Mouse (Mus musculus) subcutaneous adipose tissue, adult 2 months (tissue): Measurements from ENCODE around the gene Phf3. TPM values are rescaled to one million over a fixed set of nuclear protein-coding genes. Genes with fewer than 3 reads are reported as not detected.

Experiments
- polyA plus RNA-seq: library from polyadenylated mRNA; depleted of rRNA; stranded (reverse); fragments of >200 nt; gene quantifications from 2 replicates; pipeline ENCODE4 v1.2.3, GENCODE M21; 2012; ENCODE audit warnings: low replicate concordance; rRNA removed

Phf3 gene
- polyA plus RNA-seq, result 13.9 and 31.6 TPM in 2 replicates

GRCm38 (mm10) chr1:30873541-30874260, at the start of gene Phf3:
Phf3 (minus strand) TSS chr1:30873921.

Other genes starting within 250 kb of the Phf3 start
- gene AC153137.1, start 104.0 kb upstream of the Phf3 start, polyA plus RNA-seq, result not detected in 2 replicates